Mouse (Mus musculus) bone marrow, adult 2 months (tissue): ENCODE results near the gene Unc5c. TPM values are rescaled to one million over a fixed set of nuclear protein-coding genes. Genes with fewer than 3 reads are reported as not detected.

Source experiments
- H3K27ac ChIP-seq: fragments of 200-500 bp; 2 replicates; pipeline ENCODE4 v1.5.1; 2012; ENCODE audit warnings: low read depth, mild to moderate bottlenecking, control low read depth, inconsistent platforms, low read length; ENCODE audit not compliant: control insufficient read depth, poor library complexity, insufficient read depth
- H3K4me1 ChIP-seq: fragments of 200-500 bp; 2 replicates; pipeline ENCODE4 v1.6.1; 2011; ENCODE audit warnings: low read length; ENCODE audit not compliant: control insufficient read depth, insufficient read depth
- H3K4me3 ChIP-seq: fragments of 200-500 bp; replicated peaks from 2 replicates; pipeline ENCODE3; 2011; ENCODE audit warnings: mild to moderate bottlenecking, low read depth, low read length, control low read depth; ENCODE audit not compliant: control insufficient read depth
- CTCF ChIP-seq: fragments of 200-500 bp; IDR thresholded peaks from 2 replicates; pipeline ENCODE4 v1.5.1; 2011; ENCODE audit warnings: low read length, control low read depth; ENCODE audit not compliant: control insufficient read depth, insufficient read depth
- POLR2A ChIP-seq: fragments of 200-500 bp; IDR thresholded peaks from 2 replicates; pipeline ENCODE4 v1.6.1; 2011; ENCODE audit warnings: low read depth, mild to moderate bottlenecking, control low read depth, low read length, borderline replicate concordance; ENCODE audit not compliant: control insufficient read depth
- WGBS: fragments of 180-500 bp; shearing (Covaris S2); methylation state at CpG from one replicate; pipeline ENCODE4 v1.1.7; 2018; 5-methylcytosine and 5-hydroxymethylcytosine counted together
- polyA plus RNA-seq: library from polyadenylated mRNA; stranded (reverse); fragments of >200 nt; gene quantifications from 2 replicates; pipeline ENCODE4 v1.2.4, GENCODE M21; 2011; ENCODE audit warnings: low replicate concordance; ENCODE audit not compliant: missing spikeins, insufficient read depth, insufficient read length

Gene Unc5c
- polyA plus RNA-seq, 1 experiment = 1.4 TPM

- H3K27ac ChIP-seq = no peak overlapping the region
- no peak for TF ChIP-seq CTCF
- no peak for TF ChIP-seq POLR2A
- H3K4me3 ChIP-seq = no peak overlapping the region
- no peaks in the 10 kb centered on the region for H3K4me1 ChIP-seq
- WGBS = 69% methylated on average over 2 of the region's 2 CpGs
Measured at GRCm38 (mm10) chr3:141882496-141882895, 417.5 kb downstream of the Unc5c start.

GRCm38 (mm10) chr3:141884190-141884589 is 419.2 kb downstream of the Unc5c start:
- no peak overlapping the region for H3K4me3 ChIP-seq
- H3K4me1 ChIP-seq = no peaks in the 10 kb centered on the region
- TF ChIP-seq POLR2A (no peak), CTCF (no peak)
- 89% methylated on average over 5 of the region's 5 CpGs for WGBS
- H3K27ac ChIP-seq = no peak overlapping the region
